Mouse (Mus musculus) layer of hippocampus, postnatal 25 days (tissue): ENCODE results near the gene Fam173a. TPM values are rescaled to one million over a fixed set of nuclear protein-coding genes. Genes with fewer than 3 reads are reported as not detected.
"Not testable (repeated sequence)": the region's sequence is repeated elsewhere in the genome, so short reads cannot be mapped to it uniquely, and the experiment has no call there.

Experiments used
- DNase-seq, 2 experiments: peaks; one replicate each; pipeline ENCODE4 v3.0.0; 2022; ENCODE audit warnings: mixed read lengths in 2 of 2, low spot score in 1 of 2; ENCODE audit errors: extremely low spot score in 1 of 2
- microRNA-seq, 2 experiments: library from miRNA; unstranded; fragments of <30 nt; microRNA quantifications; one replicate each; pipeline ENCODE4 v1.2.0; 2021
- total RNA-seq, 2 experiments: library from RNA; stranded (reverse); gene quantifications; 2 replicates each; pipeline ENCODE4 v1.2.3; 2021

Fam173a gene
- total RNA-seq, 2 experiments from 2014 or later: 81.7 to 88.0 TPM

- no peak for DNase-seq
Measured at GRCm38 (mm10) chr17:25769331-25769730, 23.4 kb downstream of the Fam173a start.

DNA sequence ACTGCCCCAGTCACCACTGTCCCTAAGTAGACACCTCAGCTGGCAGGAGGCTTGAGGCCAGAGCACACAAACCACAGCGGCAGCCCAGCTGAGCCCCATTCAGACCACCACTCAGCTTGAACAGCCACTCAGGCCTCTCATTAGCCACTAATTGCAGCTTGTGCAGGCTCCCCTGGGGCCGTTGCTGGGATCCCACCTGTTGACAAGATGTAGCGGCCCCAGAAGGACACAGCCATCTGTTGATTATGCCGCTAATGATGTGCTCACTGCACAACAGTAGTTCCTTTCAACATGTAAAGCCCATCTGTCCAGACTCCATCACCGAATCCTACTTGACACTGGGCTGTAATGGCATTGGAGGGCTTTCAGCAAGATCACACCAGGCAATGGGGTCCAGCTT, 26.8 kb downstream of the Fam173a start:
- no peak for DNase-seq

GRCm38 (mm10) chr17:25762591-25762990, 30.1 kb downstream of the Fam173a start:
- no peak for DNase-seq

- no peak for DNase-seq
Measured at GRCm38 (mm10) chr17:25761561-25761970, 31.1 kb downstream of the Fam173a start.

- no peak for DNase-seq
Measured at GRCm38 (mm10) chr17:25760148-25760547, 32.6 kb downstream of the Fam173a start.

DNA sequence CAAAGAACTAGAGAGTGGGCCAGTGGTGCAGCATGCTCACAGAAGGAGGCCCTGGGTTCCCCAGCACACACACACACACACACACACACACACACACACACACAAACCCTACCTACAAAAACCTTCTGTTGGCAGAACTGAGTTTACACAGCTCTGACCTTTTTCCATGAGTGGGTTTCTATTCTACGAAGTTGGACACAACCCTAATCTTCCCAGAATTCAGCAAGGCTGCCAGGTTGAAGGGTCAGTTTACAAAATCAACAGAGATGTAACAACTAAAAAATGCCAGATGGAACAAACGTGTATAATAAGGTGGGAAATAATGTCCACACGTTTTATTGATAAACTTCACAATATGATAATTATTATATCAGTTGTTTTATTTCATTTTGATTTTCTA, 35.0 kb downstream of the Fam173a start:
- DNase-seq: no peak

GRCm38 (mm10) chr17:25756378-25757242, 36.1 kb downstream of the Fam173a start:
- no peak for DNase-seq

DNA sequence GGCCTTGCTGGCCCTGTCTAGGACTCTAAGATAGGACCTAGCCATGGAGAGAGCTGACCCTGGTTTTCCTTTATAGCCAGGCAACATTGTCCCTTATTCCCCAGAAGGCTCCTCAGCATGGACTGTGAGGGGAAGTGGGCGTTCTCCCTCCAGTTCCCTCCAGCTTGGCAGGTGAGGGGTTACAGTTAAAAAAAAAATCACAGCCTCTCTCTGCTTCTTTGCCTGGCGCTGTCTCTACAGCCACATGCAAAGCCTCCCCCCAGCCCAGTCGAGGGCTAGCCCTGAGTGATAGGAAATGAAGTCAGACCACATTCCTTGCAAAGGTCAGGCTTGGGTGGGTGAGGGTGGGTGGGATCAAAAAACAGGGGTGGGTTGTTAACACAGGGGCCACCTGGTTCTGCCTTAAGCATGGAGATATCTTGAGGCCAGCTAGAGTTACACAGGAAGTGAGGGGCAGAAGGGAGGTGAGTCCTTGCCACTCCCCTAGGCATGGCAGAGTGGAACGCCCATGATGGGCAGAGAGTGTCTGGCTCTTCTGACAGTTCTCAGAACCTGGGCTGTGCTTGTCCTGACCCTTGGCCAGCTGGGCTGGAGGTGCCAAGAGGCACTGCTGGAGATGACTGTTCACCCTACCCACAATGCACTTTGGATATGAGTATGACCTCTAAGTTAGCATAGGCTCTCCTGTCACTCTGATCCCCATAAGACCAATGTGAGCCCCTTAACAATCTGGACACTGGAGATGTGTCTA, 36.9 kb downstream of the Fam173a start:
- no peak for DNase-seq

DNA sequence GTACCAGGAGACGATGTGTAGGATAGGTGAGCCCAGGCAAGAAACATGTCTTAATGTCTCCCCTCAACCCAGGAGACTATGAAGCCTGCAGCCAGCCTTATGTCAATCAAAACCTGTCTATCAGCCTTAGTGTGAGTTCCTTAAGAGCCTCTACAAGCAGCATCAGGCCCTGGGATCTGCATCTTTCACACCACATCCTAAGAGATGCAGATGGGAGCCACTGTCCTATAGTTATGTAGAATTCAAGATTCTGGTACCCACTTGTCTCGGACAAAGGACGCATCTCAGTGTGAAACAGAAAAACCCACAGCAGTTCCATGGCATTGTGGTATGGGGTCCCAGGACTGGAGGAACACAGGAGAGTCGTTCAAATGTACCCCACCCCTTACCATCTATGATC, 37.6 kb downstream of the Fam173a start:
- no peak for DNase-seq

DNA sequence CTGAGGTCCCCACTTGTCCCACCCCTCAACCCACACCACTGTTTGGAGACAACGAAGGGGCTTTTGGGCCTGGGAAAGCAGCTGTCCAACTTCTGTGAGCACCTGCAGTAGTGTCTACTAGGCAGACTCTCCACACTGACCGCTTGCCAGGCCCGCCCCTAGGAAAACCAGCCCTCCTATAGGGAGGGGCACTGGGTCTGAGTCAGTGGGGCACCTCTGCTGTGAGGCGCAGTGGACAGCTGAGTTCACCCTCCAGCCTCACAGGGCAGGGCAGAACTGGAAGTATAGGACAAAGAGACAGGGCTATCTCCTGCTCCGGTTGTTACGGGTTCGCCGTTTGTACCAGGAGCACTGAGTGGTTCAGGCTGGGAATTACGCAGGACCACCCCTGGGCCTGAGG, 38.5 kb downstream of the Fam173a start, which contains the start of gene Msln:
Gene Msln (minus strand): TSS at position 138 of the 400 bp plus-strand sequence.
- DNase-seq: no peak

GRCm38 (mm10) chr17:25751446-25751845, 41.3 kb downstream of the Fam173a start:
- peak in 1 of 2 experiments; percentile 51 for DNase-seq

GRCm38 (mm10) chr17:25749314-25749713, 43.4 kb downstream of the Fam173a start:
- DNase-seq: no peak

GRCm38 (mm10) chr17:25748238-25748637, 44.5 kb downstream of the Fam173a start:
- no peak for DNase-seq

DNA sequence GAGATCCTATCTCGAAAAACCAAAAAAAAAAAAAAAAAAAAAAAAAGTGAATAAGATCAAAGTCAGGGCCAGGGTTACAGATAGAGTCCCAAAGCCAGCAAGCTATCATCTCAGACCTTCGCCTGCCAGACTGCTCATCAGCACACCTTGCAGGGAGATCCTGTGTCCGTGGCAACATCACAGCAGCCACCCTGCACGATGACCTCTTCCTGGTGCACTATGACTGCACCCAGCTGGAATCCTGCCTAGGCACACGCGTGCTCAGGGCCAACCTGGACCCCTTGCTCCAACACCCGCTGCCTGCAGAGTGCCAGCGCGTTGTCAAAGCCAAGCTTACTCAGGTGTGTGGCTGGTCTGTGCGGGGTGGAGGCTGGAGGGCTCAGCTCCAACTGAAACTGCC, 48.4 kb downstream of the Fam173a start:
- no peak for DNase-seq

DNA sequence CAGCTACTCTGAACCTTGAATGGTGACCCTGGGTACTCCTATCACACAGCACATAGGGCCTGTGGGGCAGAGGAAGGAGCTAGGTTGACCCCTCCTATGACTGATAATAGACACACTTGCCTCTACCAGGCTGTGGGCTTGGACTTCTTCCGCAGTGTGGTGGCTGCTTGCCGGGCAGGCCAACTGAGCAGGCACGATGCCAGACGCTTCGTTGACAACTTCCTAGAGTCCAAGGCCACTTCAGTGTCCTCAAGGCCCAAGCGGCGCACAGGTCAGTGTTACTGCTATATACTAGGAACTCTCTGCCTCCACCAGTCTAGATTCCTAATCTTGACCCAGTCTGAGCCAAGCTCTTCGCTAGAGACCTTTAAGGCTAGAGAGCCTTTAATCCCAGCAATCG, 48.9 kb downstream of the Fam173a start:
- no peak for DNase-seq

GRCm38 (mm10) chr17:25741471-25741870, 51.2 kb downstream of the Fam173a start:
- not testable (repeated sequence) for DNase-seq

Small RNA genes lying within 50 kb of the gene (microRNA-seq; reads per million reads assigned to microRNA genes)
- gene Gm25083 (0 reads per million in 2 experiments), gene Mir3082 (2.4 to 2.6 reads per million in 2 experiments), gene Mir6966 (2.0 to 3.2 reads per million in 2 experiments)

Other genes starting within 250 kb of the Fam173a start
- gene Sox8, start 222.2 kb downstream of the Fam173a start, total RNA-seq: 10 to 100 TPM; 61.9 to 67.1 TPM
- gene Lmf1, start 213.8 kb downstream of the Fam173a start, total RNA-seq: 10 to 100 TPM; 24.9 to 34.0 TPM
- 100 to 1,000 TPM; 108 to 125 TPM for gene Gng13, start 75.7 kb downstream of the Fam173a start, total RNA-seq
- 1 to 10 TPM; 1.3 to 2.1 TPM for gene Chtf18, start 65.5 kb downstream of the Fam173a start, total RNA-seq
- gene Rpusd1, start 65.2 kb downstream of the Fam173a start, total RNA-seq: 10 to 100 TPM; 45.4 to 49.2 TPM
- under 1 TPM in 1 of 2 experiments, not detected in 1; 0.14 TPM for gene Mslnl, start 56.9 kb downstream of the Fam173a start, total RNA-seq
- gene Msln, start 38.5 kb downstream of the Fam173a start, total RNA-seq: 1 to 10 TPM in 1 of 2 experiments, under 1 TPM in 1; 0.71 to 1.8 TPM
- gene Narfl, start 19.1 kb downstream of the Fam173a start, total RNA-seq: 10 to 100 TPM; 32.7 to 33.2 TPM
- 100 to 1,000 TPM; 112 to 126 TPM for gene Haghl, start 7.2 kb downstream of the Fam173a start, total RNA-seq
- gene Ccdc78, start 6.3 kb downstream of the Fam173a start, total RNA-seq: not detected
- gene AC134908.4, start 2.8 kb upstream of the Fam173a start, total RNA-seq: 1 to 10 TPM; 1.6 to 3.5 TPM
- 10 to 100 TPM; 82.7 to 89.2 TPM for gene Metrn, start 4.2 kb upstream of the Fam173a start, total RNA-seq
- 100 to 1,000 TPM; 637 to 657 TPM for gene Fbxl16, start 16.2 kb upstream of the Fam173a start, total RNA-seq
- 10 to 100 TPM; 26.5 to 27.1 TPM for gene Wdr24, start 30.7 kb upstream of the Fam173a start, total RNA-seq
- gene Jmjd8, start 36.0 kb upstream of the Fam173a start, total RNA-seq: 10 to 100 TPM; 59.5 to 62.9 TPM
- gene Stub1, start 40.5 kb upstream of the Fam173a start, total RNA-seq: 100 to 1,000 TPM; 160 to 164 TPM
- 10 to 100 TPM; 62.3 to 68.3 TPM for gene Rhbdl1, start 44.4 kb upstream of the Fam173a start, total RNA-seq
- 10 to 100 TPM; 26.0 to 28.5 TPM for gene Gm20683, start 48.9 kb upstream of the Fam173a start, total RNA-seq
- 100 to 1,000 TPM in 1 of 2 experiments, 10 to 100 TPM in 1; 95.2 to 107 TPM for gene Rhot2, start 52.0 kb upstream of the Fam173a start, total RNA-seq
- 10 to 100 TPM; 14.8 to 21.0 TPM for gene Wdr90, start 68.6 kb upstream of the Fam173a start, total RNA-seq
- 10 to 100 TPM; 22.4 to 25.3 TPM for gene Mcrip2, start 75.9 kb upstream of the Fam173a start, total RNA-seq
- 10 to 100 TPM; 39.2 to 40.1 TPM for gene Mettl26, start 82.2 kb upstream of the Fam173a start, total RNA-seq
- gene Wfikkn1, start 88.0 kb upstream of the Fam173a start, total RNA-seq: 1 to 10 TPM; 2.0 TPM
- gene Rab40c, start 126.8 kb upstream of the Fam173a start, total RNA-seq: 10 to 100 TPM; 41.0 to 52.9 TPM
- 100 to 1,000 TPM; 135 to 137 TPM for gene Pigq, start 152.0 kb upstream of the Fam173a start, total RNA-seq
- under 1 TPM in 1 of 2 experiments, not detected in 1; 0.52 TPM for gene Nhlrc4, start 152.1 kb upstream of the Fam173a start, total RNA-seq
- under 1 TPM; 0.34 to 0.47 TPM for gene A930017K11Rik, start 159.7 kb upstream of the Fam173a start, total RNA-seq
- gene Capn15, start 192.9 kb upstream of the Fam173a start, total RNA-seq: 10 to 100 TPM; 48.7 to 55.2 TPM